In the genomic region with DNA sequence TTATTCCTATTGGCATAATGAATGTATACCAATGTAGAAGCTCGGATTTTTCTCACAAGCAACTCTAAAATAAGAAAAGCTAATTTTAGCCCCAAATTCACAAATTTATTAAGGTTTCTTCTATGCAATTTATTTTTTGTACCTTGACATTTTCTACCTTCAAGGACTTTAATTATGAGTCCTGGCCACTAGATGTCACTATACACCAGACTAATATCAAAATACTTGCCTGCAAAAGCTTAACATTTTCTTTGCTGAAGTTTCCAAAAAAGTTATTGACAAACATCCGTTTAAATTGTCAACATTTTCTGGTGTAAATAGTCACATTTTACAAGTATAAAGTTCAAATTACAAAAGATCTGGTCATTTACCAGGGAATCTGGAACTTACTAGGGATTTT, we compare ENCODE assay signal across 11 mouse cellular contexts.
DNase-seq lines count a peak whose midpoint lies in the region; ATAC-seq and TF ChIP-seq lines count a peak whose summit lies in the region.
"Had no signal": no experiment of that assay in that cellular context is flagged by ENCODE, and none has a peak within 500 bp of the region (broad histone marks: within the 10 kb centered on the region; RNA-seq: fewer than 3 reads in every experiment).

No protein-coding gene starts in this region.

- no peak overlapping the region for H3K27ac ChIP-seq in forebrain, postnatal 0 days (ENCODE audit: low read depth, low read length)
- no peak overlapping the region for H3K27ac ChIP-seq in forebrain, embryonic 13.5 days
- no peak overlapping the region for H3K27ac ChIP-seq in liver, adult 2 months (replicated peaks; ENCODE audit: insufficient read depth, low read depth, low read length)
- no peak overlapping the region for H3K27ac ChIP-seq in liver, embryonic 11.5 days (ENCODE audit: low read depth, low read length)
- H3K27ac ChIP-seq: intestine, embryonic 15.5 days; midbrain, embryonic 12.5 days had no signal

- ATAC-seq in forebrain, postnatal 0 days: no peak
- no peak for ATAC-seq in forebrain, embryonic 13.5 days
- no peak for ATAC-seq in liver, embryonic 11.5 days (replicated peaks; ENCODE audit: low FRiP score)
- ATAC-seq: intestine, embryonic 15.5 days had no signal

- TF ChIP-seq CTCF in forebrain, postnatal 0 days (IDR thresholded peaks at IDR 0.05; ENCODE audit: low read depth): peak; percentile 42
- peak; percentile 26; the same call in 1 of the 2 replicates for TF ChIP-seq CTCF in liver, adult 2 months (IDR thresholded peaks at IDR 0.05; ENCODE audit: low read depth, low read length)

- TF ChIP-seq POLR2A in liver, adult 2 months (IDR thresholded peaks at IDR 0.05; ENCODE audit: extremely low read depth, insufficient read depth, low read length): no peak

- H3K9ac ChIP-seq in forebrain, postnatal 0 days: no peak overlapping the region
- H3K9ac ChIP-seq in forebrain, embryonic 13.5 days: no peak overlapping the region
- no peak overlapping the region for H3K9ac ChIP-seq in liver, adult 2 months (ENCODE audit: low read depth, low read length)
- no peak overlapping the region for H3K9ac ChIP-seq in liver, embryonic 11.5 days (ENCODE audit: low read depth, low read length)
- H3K9ac ChIP-seq: intestine, embryonic 15.5 days; midbrain, embryonic 12.5 days had no signal

- H3K27me3 ChIP-seq in forebrain, postnatal 0 days (ENCODE audit: insufficient read depth, low read length): no peaks in the 10 kb centered on the region
- no peaks in the 10 kb centered on the region for H3K27me3 ChIP-seq in forebrain, embryonic 13.5 days
- H3K27me3 ChIP-seq in liver, adult 2 months (ENCODE audit: control insufficient read depth, insufficient read depth, low read length): no peaks in the 10 kb centered on the region
- no peaks in the 10 kb centered on the region for H3K27me3 ChIP-seq in liver, embryonic 11.5 days (replicated peaks; ENCODE audit: control insufficient read depth, insufficient read depth, low read length)
- H3K27me3 ChIP-seq: intestine, embryonic 15.5 days; midbrain, embryonic 12.5 days had no signal

- no peaks in the 10 kb centered on the region for H3K9me3 ChIP-seq in forebrain, postnatal 0 days (ENCODE audit: low read length)
- H3K9me3 ChIP-seq in forebrain, embryonic 13.5 days (replicated peaks): no peaks in the 10 kb centered on the region
- H3K9me3 ChIP-seq in liver, embryonic 11.5 days (ENCODE audit: control insufficient read depth, low read length): no peaks in the 10 kb centered on the region
- H3K9me3 ChIP-seq: intestine, embryonic 15.5 days; midbrain, embryonic 12.5 days had no signal

- H3K36me3 ChIP-seq in forebrain, postnatal 0 days (ENCODE audit: insufficient read depth): no peaks in the 10 kb centered on the region
- no peaks in the 10 kb centered on the region for H3K36me3 ChIP-seq in forebrain, embryonic 13.5 days (ENCODE audit: poor library complexity, severe bottlenecking)
- H3K36me3 ChIP-seq in liver, adult 2 months (ENCODE audit: control insufficient read depth, insufficient read depth, low read length): no peaks in the 10 kb centered on the region
- no peaks in the 10 kb centered on the region for H3K36me3 ChIP-seq in liver, embryonic 11.5 days (ENCODE audit: control insufficient read depth, insufficient read depth, low read length)
- H3K36me3 ChIP-seq: intestine, embryonic 15.5 days; midbrain, embryonic 12.5 days had no signal

- H3K4me2 ChIP-seq in forebrain, postnatal 0 days (ENCODE audit: low read depth): no peak overlapping the region
- no peak overlapping the region for H3K4me2 ChIP-seq in forebrain, embryonic 13.5 days
- no peak overlapping the region for H3K4me2 ChIP-seq in liver, embryonic 11.5 days
- H3K4me2 ChIP-seq: intestine, embryonic 15.5 days; midbrain, embryonic 12.5 days had no signal

- WGBS in forebrain, postnatal 0 days: 7% methylated on average over 2 of the region's 2 CpGs
- 10% methylated on average over 2 of the region's 2 CpGs for WGBS in forebrain, embryonic 13.5 days
- 0% methylated on average over 2 of the region's 2 CpGs for WGBS in liver, adult 2 months
- 3% methylated on average over 2 of the region's 2 CpGs for WGBS in liver, embryonic 11.5 days

- H3K4me3 ChIP-seq in forebrain, postnatal 0 days (ENCODE audit: low read depth, low read length): no peak overlapping the region
- H3K4me3 ChIP-seq in forebrain, embryonic 13.5 days: no peak overlapping the region
- H3K4me3 ChIP-seq in liver, adult 2 months (ENCODE audit: insufficient read depth, low read depth, low read length): no peak overlapping the region
- no peak overlapping the region for H3K4me3 ChIP-seq in liver, embryonic 11.5 days (ENCODE audit: low read depth, low read length)
- H3K4me3 ChIP-seq: intestine, embryonic 15.5 days; midbrain, embryonic 12.5 days had no signal

- no peaks in the 10 kb centered on the region for H3K4me1 ChIP-seq in forebrain, postnatal 0 days (ENCODE audit: insufficient read depth)
- H3K4me1 ChIP-seq in forebrain, embryonic 13.5 days: no peaks in the 10 kb centered on the region
- H3K4me1 ChIP-seq in liver, adult 2 months (ENCODE audit: control insufficient read depth, insufficient read depth, low read length): no peaks in the 10 kb centered on the region
- no peaks in the 10 kb centered on the region for H3K4me1 ChIP-seq in liver, embryonic 11.5 days (replicated peaks; ENCODE audit: control insufficient read depth, insufficient read depth, low read length)
- H3K4me1 ChIP-seq: intestine, embryonic 15.5 days; midbrain, embryonic 12.5 days had no signal

- peak; percentile 49 for DNase-seq in forebrain, postnatal 0 days
- DNase-seq in liver, adult 2 months (ENCODE audit: extremely low read depth, low read depth, low spot score): peak; percentile 25
- DNase-seq in liver, embryonic 11.5 days (ENCODE audit: low spot score): no peak
- peak; percentile 8 for DNase-seq in Muller cell, postnatal 12 days (ENCODE audit: inconsistent ontology term)
- peak; percentile 29 for DNase-seq in forelimb bud, embryonic 11.5 days (ENCODE audit: low read depth, low spot score)
- no peak for DNase-seq in left cerebral cortex, adult 9 months (ENCODE audit: low spot score in 2 of 2)
- DNase-seq in urinary bladder, postnatal 14 days (ENCODE audit: low spot score): no peak
- DNase-seq: left cerebral cortex, postnatal 4 days had no signal

- H3K79me2 ChIP-seq in liver, adult 2 months (ENCODE audit: control insufficient read depth, insufficient read depth, low read length): no peaks in the 10 kb centered on the region

Comparison
In these comparisons a context has a peak if more than half of its experiments do, and no peak if none do; other contexts are left out.
1. DNase-seq: peak in forebrain, postnatal 0 days (single experiment), liver, adult 2 months (single experiment), Muller cell, postnatal 12 days (single experiment) and forelimb bud, embryonic 11.5 days (single experiment); none in liver, embryonic 11.5 days (single experiment), left cerebral cortex, adult 9 months (0 of 2) and urinary bladder, postnatal 14 days (single experiment).